Mouse (Mus musculus) heart, embryonic 10.5 days (tissue): ENCODE data around the gene Cdc34. TPM values are rescaled to one million over a fixed set of nuclear protein-coding genes. Genes with fewer than 3 reads are reported as not detected.

Experiments
- polyA plus RNA-seq: library from polyadenylated mRNA; unstranded; fragments of >200 nt; fragmentation: Nextera tagmentation; extraction: Ambion mirVana; gene quantifications from 2 replicates; pipeline ENCODE4 v1.2.1, GENCODE M21; 2016

The Cdc34 gene
- polyA plus RNA-seq, 1 experiment from 2014 or later = 188 TPM

Other genes starting within 250 kb of the Cdc34 start
- not detected in 2 replicates for gene Vmn2r83, start 213.5 kb upstream of the Cdc34 start, polyA plus RNA-seq
- gene Plpp2, start 148.4 kb upstream of the Cdc34 start, polyA plus RNA-seq = 16.8 and 24.1 TPM in 2 replicates
- gene Mier2, start 127.0 kb upstream of the Cdc34 start, polyA plus RNA-seq = 46.6 and 53.9 TPM in 2 replicates
- not detected in 2 replicates for gene Theg, start 94.9 kb upstream of the Cdc34 start, polyA plus RNA-seq
- not detected in 2 replicates for gene C2cd4c, start 68.2 kb upstream of the Cdc34 start, polyA plus RNA-seq
- 2.7 and 6.3 TPM in 2 replicates for gene Shc2, start 44.3 kb upstream of the Cdc34 start, polyA plus RNA-seq
- not detected in 2 replicates for gene Odf3l2, start 36.5 kb upstream of the Cdc34 start, polyA plus RNA-seq
- gene Madcam1, start 17.6 kb upstream of the Cdc34 start, polyA plus RNA-seq = 0.38 and 1.3 TPM in 2 replicates
- gene Tpgs1, start 12.8 kb upstream of the Cdc34 start, polyA plus RNA-seq = 52.3 and 59.4 TPM in 2 replicates
- gene Gzmm, start 6.8 kb downstream of the Cdc34 start, polyA plus RNA-seq = 0.46 and 0.54 TPM in 2 replicates
- gene Bsg, start 22.3 kb downstream of the Cdc34 start, polyA plus RNA-seq = 1,251 and 1,319 TPM in 2 replicates
- not detected in 2 replicates for gene Hcn2, start 34.4 kb downstream of the Cdc34 start, polyA plus RNA-seq
- gene Polrmt, start 64.4 kb downstream of the Cdc34 start, polyA plus RNA-seq = 39.8 and 42.5 TPM in 2 replicates
- gene Fgf22, start 72.9 kb downstream of the Cdc34 start, polyA plus RNA-seq = 0.11 and 0.16 TPM in 2 replicates
- 84.4 and 113 TPM in 2 replicates for gene Rnf126, start 84.8 kb downstream of the Cdc34 start, polyA plus RNA-seq
- 7.9 and 8.0 TPM in 2 replicates for gene Fstl3, start 95.1 kb downstream of the Cdc34 start, polyA plus RNA-seq
- not detected in 2 replicates for gene Prss57, start 108.8 kb downstream of the Cdc34 start, polyA plus RNA-seq
- 80.7 and 83.1 TPM in 2 replicates for gene Palm, start 111.4 kb downstream of the Cdc34 start, polyA plus RNA-seq
- 0.21 and 0.82 TPM in 2 replicates for gene Misp, start 138.8 kb downstream of the Cdc34 start, polyA plus RNA-seq
- 174 and 264 TPM in 2 replicates for gene Ptbp1, start 172.2 kb downstream of the Cdc34 start, polyA plus RNA-seq
- gene Prtn3, start 192.3 kb downstream of the Cdc34 start, polyA plus RNA-seq = 2.4 and 7.8 TPM in 2 replicates
- 16.2 and 36.9 TPM in 2 replicates for gene Plppr3, start 192.4 kb downstream of the Cdc34 start, polyA plus RNA-seq
- 0.14 and 0.15 TPM in 2 replicates for gene Elane, start 204.1 kb downstream of the Cdc34 start, polyA plus RNA-seq
- not detected in 2 replicates for gene Cfd, start 208.7 kb downstream of the Cdc34 start, polyA plus RNA-seq
- 51.9 and 54.4 TPM in 2 replicates for gene Med16, start 226.7 kb downstream of the Cdc34 start, polyA plus RNA-seq
- gene Gm26602, start 228.7 kb downstream of the Cdc34 start, polyA plus RNA-seq = 1.4 and 4.0 TPM in 2 replicates
- gene Kiss1r, start 234.8 kb downstream of the Cdc34 start, polyA plus RNA-seq = 0.31 and 0.33 TPM in 2 replicates
- 88.7 and 96.0 TPM in 2 replicates for gene R3hdm4, start 239.0 kb downstream of the Cdc34 start, polyA plus RNA-seq
- 12.5 and 16.4 TPM in 2 replicates for gene Arid3a, start 244.8 kb downstream of the Cdc34 start, polyA plus RNA-seq